Mouse (Mus musculus): ENCODE data around the gene Rnf135. TPM values are rescaled to one million over a fixed set of nuclear protein-coding genes. Genes with fewer than 3 reads are reported as not detected.

The Rnf135 gene
- polyA plus RNA-seq, 1 experiment from 2014 or later, result 2.9 TPM

DNA sequence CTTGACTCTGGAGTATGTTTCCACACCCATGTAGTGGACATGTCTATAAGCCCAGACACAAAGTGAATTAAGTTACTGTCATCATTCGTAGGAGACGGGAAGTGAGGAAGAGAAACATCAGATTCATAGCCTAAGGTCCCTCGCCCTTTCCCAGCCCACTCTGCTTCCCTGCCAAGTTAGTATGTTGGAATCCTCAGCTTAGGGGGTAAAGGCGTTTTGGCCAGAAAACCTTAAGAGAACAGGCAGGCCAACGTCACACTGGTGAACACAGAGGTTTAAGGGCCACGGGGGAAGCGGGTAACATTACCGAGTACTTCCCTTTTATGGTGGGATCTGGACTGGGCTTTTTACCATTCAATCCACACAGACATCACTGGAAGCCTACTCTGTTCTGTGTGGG lies 28.1 kb upstream of the Rnf135 start:
- ATAC-seq (ENCODE audit: insufficient read depth, low FRiP score, low TSS enrichment), result no peak
- no peak for DNase-seq (ENCODE audit: low spot score)
- H3K27ac ChIP-seq (ENCODE audit: low read depth, low read length), result no peak overlapping the region
- H3K9ac ChIP-seq (ENCODE audit: low read length), result no peak overlapping the region
- H3K4me3 ChIP-seq (ENCODE audit: low read depth, low read length), result no peak overlapping the region
- peaks cover 25% of the 10 kb centered on the region for H3K27me3 ChIP-seq (ENCODE audit: control insufficient read depth, insufficient read depth, low read length)
- no peaks in the 10 kb centered on the region for H3K36me3 ChIP-seq (ENCODE audit: control insufficient read depth, insufficient read depth, low read length)
- WGBS, result 89% methylated on average over 8 of the region's 8 CpGs
- no peaks in the 10 kb centered on the region for H3K9me3 ChIP-seq (ENCODE audit: control insufficient read depth, low read length)
- H3K4me2 ChIP-seq (ENCODE audit: low read depth), result no peak overlapping the region
- H3K4me1 ChIP-seq (ENCODE audit: control insufficient read depth, insufficient read depth, low read length), result no peaks in the 10 kb centered on the region

- DNase-seq (ENCODE audit: low spot score), result no peak
- Histone ChIP-seq H3K4me1 (ENCODE audit: control insufficient read depth, insufficient read depth, low read length) (no peaks in the 10 kb centered on the region), H3K27ac (ENCODE audit: low read depth, low read length) (no peak overlapping the region), H3K4me3 (ENCODE audit: low read depth, low read length) (no peak overlapping the region), H3K9me3 (ENCODE audit: control insufficient read depth, low read length) (no peaks in the 10 kb centered on the region), H3K9ac (ENCODE audit: low read length) (no peak overlapping the region), H3K4me2 (ENCODE audit: low read depth) (no peak overlapping the region), H3K36me3 (ENCODE audit: control insufficient read depth, insufficient read depth, low read length) (no peaks in the 10 kb centered on the region), H3K27me3 (ENCODE audit: control insufficient read depth, insufficient read depth, low read length) (peaks cover 25% of the 10 kb centered on the region)
- no peak for ATAC-seq (ENCODE audit: insufficient read depth, low FRiP score, low TSS enrichment)
- WGBS, result 85% methylated on average over 4 of the region's 4 CpGs
Measured at GRCm38 (mm10) chr11:80155961-80156360, 27.7 kb upstream of the Rnf135 start.

- peaks cover 25% of the 10 kb centered on the region for H3K27me3 ChIP-seq (ENCODE audit: control insufficient read depth, insufficient read depth, low read length)
- ATAC-seq (ENCODE audit: insufficient read depth, low FRiP score, low TSS enrichment) (no peak), DNase-seq (ENCODE audit: low spot score) (no peak)
- H3K4me2 ChIP-seq (ENCODE audit: low read depth), result no peak overlapping the region
- H3K9me3 ChIP-seq (ENCODE audit: control insufficient read depth, low read length), result no peaks in the 10 kb centered on the region
- 83% methylated on average over 4 of the region's 4 CpGs for WGBS
- no peaks in the 10 kb centered on the region for H3K4me1 ChIP-seq (ENCODE audit: control insufficient read depth, insufficient read depth, low read length)
- no peak overlapping the region for H3K9ac ChIP-seq (ENCODE audit: low read length)
- H3K27ac ChIP-seq (ENCODE audit: low read depth, low read length), result no peak overlapping the region
- no peaks in the 10 kb centered on the region for H3K36me3 ChIP-seq (ENCODE audit: control insufficient read depth, insufficient read depth, low read length)
- H3K4me3 ChIP-seq (ENCODE audit: low read depth, low read length), result no peak overlapping the region
Measured at GRCm38 (mm10) chr11:80156841-80157240, 26.8 kb upstream of the Rnf135 start.

DNA sequence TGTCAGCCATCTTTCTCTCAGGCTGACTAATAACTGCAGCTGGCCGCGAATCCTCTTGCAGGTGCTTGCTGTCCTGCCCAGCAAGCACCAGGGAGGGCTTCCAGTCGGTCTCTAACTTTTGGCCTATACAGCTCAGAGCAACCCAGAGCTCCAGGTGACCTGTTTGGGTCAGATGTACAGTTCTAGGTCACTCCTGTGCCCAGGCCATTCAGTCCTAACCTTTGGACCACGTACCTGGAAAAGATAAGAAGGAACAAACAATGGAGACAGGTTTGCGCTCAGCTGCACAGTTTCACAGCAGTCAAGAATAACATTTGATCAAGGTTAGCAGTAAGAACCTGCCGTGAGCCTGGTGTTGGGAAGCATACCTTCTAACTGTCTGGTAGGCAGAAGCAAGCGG lies 24.6 kb upstream of the Rnf135 start:
- H3K4me3 ChIP-seq (ENCODE audit: low read depth, low read length), result no peak overlapping the region
- 85% methylated on average over 7 of the region's 7 CpGs for WGBS
- no peak overlapping the region for H3K4me2 ChIP-seq (ENCODE audit: low read depth)
- ATAC-seq (ENCODE audit: insufficient read depth, low FRiP score, low TSS enrichment) (no peak), DNase-seq (ENCODE audit: low spot score) (no peak)
- no peaks in the 10 kb centered on the region for H3K9me3 ChIP-seq (ENCODE audit: control insufficient read depth, low read length)
- H3K36me3 ChIP-seq (ENCODE audit: control insufficient read depth, insufficient read depth, low read length), result no peaks in the 10 kb centered on the region
- no peak overlapping the region for H3K27ac ChIP-seq (ENCODE audit: low read depth, low read length)
- H3K9ac ChIP-seq (ENCODE audit: low read length), result no peak overlapping the region
- no peaks in the 10 kb centered on the region for H3K4me1 ChIP-seq (ENCODE audit: control insufficient read depth, insufficient read depth, low read length)
- peaks cover 15% of the 10 kb centered on the region for H3K27me3 ChIP-seq (ENCODE audit: control insufficient read depth, insufficient read depth, low read length)

DNA sequence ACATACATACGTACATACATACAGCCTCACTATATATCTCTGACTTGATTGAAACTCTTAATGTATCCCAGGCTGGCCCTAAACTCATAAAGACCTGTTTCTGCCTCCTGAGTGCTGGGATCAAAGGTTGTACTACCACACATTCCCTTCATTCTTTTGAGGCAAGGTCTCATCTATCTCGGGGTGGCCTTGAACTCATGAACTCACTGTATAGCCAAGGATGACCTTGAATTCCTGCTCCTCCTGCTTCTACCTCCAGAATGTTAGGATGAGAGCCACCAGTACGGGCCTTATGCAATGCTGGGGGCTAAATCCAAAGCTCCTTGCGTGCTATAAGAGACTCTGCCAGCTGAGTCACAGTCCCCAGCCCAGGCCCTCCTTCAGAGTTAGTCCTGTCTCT lies 22.6 kb upstream of the Rnf135 start:
- DNase-seq (ENCODE audit: low spot score) (no peak), ATAC-seq (ENCODE audit: insufficient read depth, low FRiP score, low TSS enrichment) (no peak)
- Histone ChIP-seq H3K4me1 (ENCODE audit: control insufficient read depth, insufficient read depth, low read length) (no peaks in the 10 kb centered on the region), H3K27me3 (ENCODE audit: control insufficient read depth, insufficient read depth, low read length) (0 out of 2 replicates have a peak, but pooled peaks cover 2% of the 10 kb centered on the region), H3K4me2 (ENCODE audit: low read depth) (no peak overlapping the region), H3K9me3 (ENCODE audit: control insufficient read depth, low read length) (no peaks in the 10 kb centered on the region), H3K9ac (ENCODE audit: low read length) (no peak overlapping the region), H3K27ac (ENCODE audit: low read depth, low read length) (no peak overlapping the region), H3K36me3 (ENCODE audit: control insufficient read depth, insufficient read depth, low read length) (no peaks in the 10 kb centered on the region), H3K4me3 (ENCODE audit: low read depth, low read length) (no peak overlapping the region)
- WGBS, result 86% methylated on average over 4 of the region's 4 CpGs

DNA sequence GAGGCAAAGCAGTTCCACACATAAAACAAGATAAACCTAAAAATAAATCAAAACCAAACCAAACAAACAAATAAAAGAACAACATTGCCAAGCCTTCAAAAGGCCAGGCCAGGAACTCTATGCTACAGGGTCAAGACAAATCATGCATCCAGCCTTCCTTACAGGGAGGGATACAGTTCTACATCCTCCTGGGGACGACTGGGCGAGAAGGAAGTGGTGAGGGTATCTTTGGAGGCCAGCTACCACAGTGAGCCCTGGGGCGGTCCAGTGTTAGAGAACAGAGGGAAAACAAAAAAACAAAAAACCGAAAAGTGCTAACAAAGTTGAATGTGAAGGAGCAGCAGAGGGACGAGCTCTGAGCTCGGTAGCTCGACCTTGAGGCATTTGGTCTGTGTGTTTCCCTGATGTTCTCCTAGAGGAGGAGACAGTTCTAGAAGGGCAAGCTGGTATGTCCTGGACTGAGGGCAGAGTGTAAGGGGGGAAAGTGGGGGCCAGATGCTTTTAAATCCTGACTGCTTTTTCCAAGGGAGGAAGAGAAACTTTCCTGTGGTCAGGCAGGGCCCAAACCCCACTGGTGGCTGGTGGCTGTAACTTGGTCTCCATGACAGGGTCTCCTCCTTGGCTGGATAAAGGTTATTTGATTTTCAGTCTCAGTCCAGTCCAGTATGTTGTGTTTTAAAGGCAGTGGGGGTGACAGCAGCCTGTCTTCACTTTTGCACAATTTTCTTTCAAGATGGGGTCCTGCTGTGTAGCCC lies 20.1 kb upstream of the Rnf135 start:
- ATAC-seq (ENCODE audit: insufficient read depth, low FRiP score, low TSS enrichment), result no peak
- H3K27me3 ChIP-seq (ENCODE audit: control insufficient read depth, insufficient read depth, low read length), result no peaks in the 10 kb centered on the region
- WGBS, result 76% methylated on average over 7 of the region's 7 CpGs
- H3K4me3 ChIP-seq (ENCODE audit: low read depth, low read length), result no peak overlapping the region
- no peaks in the 10 kb centered on the region for H3K4me1 ChIP-seq (ENCODE audit: control insufficient read depth, insufficient read depth, low read length)
- H3K9ac ChIP-seq (ENCODE audit: low read length), result no peak overlapping the region
- H3K4me2 ChIP-seq (ENCODE audit: low read depth), result no peak overlapping the region
- DNase-seq (ENCODE audit: low spot score), result no peak
- H3K27ac ChIP-seq (ENCODE audit: low read depth, low read length), result no peak overlapping the region
- no peaks in the 10 kb centered on the region for H3K9me3 ChIP-seq (ENCODE audit: control insufficient read depth, low read length)
- H3K36me3 ChIP-seq (ENCODE audit: control insufficient read depth, insufficient read depth, low read length), result no peaks in the 10 kb centered on the region

GRCm38 (mm10) chr11:80164224-80164623 lies 19.4 kb upstream of the Rnf135 start:
- ATAC-seq (ENCODE audit: insufficient read depth, low FRiP score, low TSS enrichment), result no peak
- no peak overlapping the region for H3K4me2 ChIP-seq (ENCODE audit: low read depth)
- H3K27ac ChIP-seq (ENCODE audit: low read depth, low read length), result no peak overlapping the region
- H3K27me3 ChIP-seq (ENCODE audit: control insufficient read depth, insufficient read depth, low read length), result no peaks in the 10 kb centered on the region
- no peaks in the 10 kb centered on the region for H3K36me3 ChIP-seq (ENCODE audit: control insufficient read depth, insufficient read depth, low read length)
- WGBS, result 58% methylated on average over 2 of the region's 2 CpGs
- no peak overlapping the region for H3K4me3 ChIP-seq (ENCODE audit: low read depth, low read length)
- H3K9me3 ChIP-seq (ENCODE audit: control insufficient read depth, low read length), result no peaks in the 10 kb centered on the region
- no peaks in the 10 kb centered on the region for H3K4me1 ChIP-seq (ENCODE audit: control insufficient read depth, insufficient read depth, low read length)
- H3K9ac ChIP-seq (ENCODE audit: low read length), result no peak overlapping the region
- DNase-seq (ENCODE audit: low spot score), result no peak

DNA sequence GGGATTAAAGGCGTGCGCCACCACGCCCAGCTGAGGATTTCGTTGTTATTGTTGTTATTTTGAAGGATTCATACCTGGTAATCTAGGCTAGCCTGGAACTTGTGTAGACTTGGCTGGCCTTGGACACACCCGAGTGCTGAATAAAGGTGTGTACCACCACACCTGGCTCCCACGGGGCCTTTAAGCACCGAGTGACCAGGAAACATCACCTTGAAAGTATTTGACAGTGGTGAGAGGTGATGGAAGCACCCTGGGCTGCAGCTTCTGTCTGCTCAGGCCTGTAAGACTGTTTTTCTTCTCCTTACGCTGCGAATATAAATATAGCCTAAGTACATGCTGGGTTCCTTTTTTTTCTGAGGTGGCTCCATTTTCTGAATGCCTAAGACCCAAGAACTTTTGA lies 15.5 kb upstream of the Rnf135 start:
- no peaks in the 10 kb centered on the region for H3K9me3 ChIP-seq (ENCODE audit: control insufficient read depth, low read length)
- H3K27me3 ChIP-seq (ENCODE audit: control insufficient read depth, insufficient read depth, low read length), result no peaks in the 10 kb centered on the region
- DNase-seq (ENCODE audit: low spot score) (no peak), ATAC-seq (ENCODE audit: insufficient read depth, low FRiP score, low TSS enrichment) (no peak)
- H3K9ac ChIP-seq (ENCODE audit: low read length), result no peak overlapping the region
- no peak overlapping the region for H3K27ac ChIP-seq (ENCODE audit: low read depth, low read length)
- no peaks in the 10 kb centered on the region for H3K4me1 ChIP-seq (ENCODE audit: control insufficient read depth, insufficient read depth, low read length)
- WGBS, result 90% methylated on average over 9 of the region's 9 CpGs
- no peaks in the 10 kb centered on the region for H3K36me3 ChIP-seq (ENCODE audit: control insufficient read depth, insufficient read depth, low read length)
- H3K4me3 ChIP-seq (ENCODE audit: low read depth, low read length), result no peak overlapping the region
- H3K4me2 ChIP-seq (ENCODE audit: low read depth), result no peak overlapping the region

DNA sequence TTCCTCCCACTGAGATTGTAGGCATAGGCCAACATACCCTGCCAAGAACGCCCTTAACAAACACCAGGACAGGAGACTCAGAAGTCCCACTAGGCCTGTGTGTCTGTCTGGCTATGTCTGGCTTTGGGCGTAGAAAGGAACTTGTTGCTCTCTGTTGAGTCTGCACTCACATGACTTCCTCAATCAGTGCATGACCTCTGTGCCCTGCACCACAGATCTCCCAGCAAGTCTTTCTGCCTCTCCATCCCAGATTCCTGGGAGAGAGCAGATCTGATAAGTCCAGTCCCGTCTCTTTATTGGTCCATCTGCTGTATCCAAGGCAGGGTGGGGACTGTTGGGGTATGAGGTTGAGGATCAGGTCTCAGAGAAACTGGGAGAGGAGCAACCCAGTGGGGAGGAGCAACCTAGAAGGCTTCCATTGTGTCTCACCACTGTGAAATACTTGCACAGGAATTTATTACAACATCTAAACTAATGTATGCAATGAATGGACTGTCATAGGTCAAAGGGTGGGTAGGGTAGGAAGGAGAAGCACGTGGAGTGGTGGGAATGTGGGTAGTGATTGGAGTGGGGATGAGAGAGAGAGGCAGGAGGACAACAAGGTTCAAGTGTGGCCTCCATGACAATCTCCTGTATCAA lies 14.9 kb upstream of the Rnf135 start:
- Histone ChIP-seq H3K9ac (ENCODE audit: low read length) (no peak overlapping the region), H3K27me3 (ENCODE audit: control insufficient read depth, insufficient read depth, low read length) (no peaks in the 10 kb centered on the region), H3K27ac (ENCODE audit: low read depth, low read length) (no peak overlapping the region), H3K4me3 (ENCODE audit: low read depth, low read length) (no peak overlapping the region), H3K4me1 (ENCODE audit: control insufficient read depth, insufficient read depth, low read length) (no peaks in the 10 kb centered on the region), H3K9me3 (ENCODE audit: control insufficient read depth, low read length) (no peaks in the 10 kb centered on the region), H3K4me2 (ENCODE audit: low read depth) (no peak overlapping the region), H3K36me3 (ENCODE audit: control insufficient read depth, insufficient read depth, low read length) (no peaks in the 10 kb centered on the region)
- no peak for DNase-seq (ENCODE audit: low spot score)
- WGBS, result 82% methylated on average over 4 of the region's 4 CpGs
- ATAC-seq (ENCODE audit: insufficient read depth, low FRiP score, low TSS enrichment), result no peak
